Mouse (Mus musculus): ENCODE results near the gene Casz1.

DNA sequence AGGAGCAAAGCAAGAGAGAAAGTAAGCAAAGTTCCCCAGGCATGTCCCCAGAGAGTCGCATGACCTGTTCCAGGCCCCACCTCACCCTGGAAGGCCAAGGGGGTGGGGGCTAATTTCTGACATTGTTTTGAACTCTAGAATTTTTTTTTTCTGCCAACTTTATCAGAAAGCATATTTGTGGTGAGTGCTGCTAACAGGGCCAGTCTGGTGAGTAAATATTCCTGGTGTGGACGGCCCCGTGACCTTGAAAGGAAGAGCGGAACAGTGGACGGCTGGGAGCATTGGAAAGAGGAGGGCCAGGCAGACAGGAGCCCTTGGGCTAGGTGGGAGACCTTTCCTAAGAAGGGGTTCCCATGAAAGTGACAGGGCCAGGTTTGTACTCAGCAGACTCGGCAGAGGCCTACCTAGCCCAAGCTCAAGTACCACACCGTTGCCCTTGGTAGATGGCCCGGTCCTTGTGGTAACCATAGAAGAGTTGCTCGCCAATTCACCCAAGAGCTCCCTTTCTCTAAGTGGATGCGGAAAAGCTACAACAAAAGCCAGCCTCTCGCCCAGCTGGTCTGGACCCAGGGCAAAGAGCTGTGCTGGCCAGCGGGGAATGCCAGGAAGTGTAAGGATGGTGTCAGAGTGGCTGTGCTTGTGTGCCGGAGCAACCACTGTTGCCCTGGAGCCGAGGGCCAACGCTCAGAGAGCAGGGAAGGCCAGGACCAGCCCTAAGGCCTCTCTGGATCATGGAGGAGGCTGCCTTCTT lies 104.7 kb downstream of the Casz1 start:
- TF ChIP-seq POLR2A (IDR thresholded peaks at IDR 0.05; ENCODE audit: borderline replicate concordance, low read depth, low read length) (no peak), CTCF (IDR thresholded peaks at IDR 0.05; ENCODE audit: low read depth, low read length) (no peak)
